Mouse (Mus musculus) embryonic fibroblast, embryonic 13.5 days (primary cell): ENCODE measurements around the gene Pttg1ip. TPM values are rescaled to one million over a fixed set of nuclear protein-coding genes. Genes with fewer than 3 reads are reported as not detected.
A peak's percentile ranks its signal among the peaks of the same experiment; 100 is the strongest.

Experiments
- H3K27ac ChIP-seq: 2 replicates; pipeline ENCODE4 v1.5.1; 2012; ENCODE audit warnings: low read length, control low read depth, inconsistent platforms; ENCODE audit not compliant: insufficient read depth
- H3K4me1 ChIP-seq: 2 replicates; pipeline ENCODE4 v1.6.1; 2011; ENCODE audit warnings: low read length; ENCODE audit not compliant: control insufficient read depth, insufficient read depth
- H3K4me3 ChIP-seq: 2 replicates; pipeline ENCODE4 v1.5.1; 2011; ENCODE audit warnings: mild to moderate bottlenecking, control low read depth, low read length; ENCODE audit not compliant: insufficient read depth
- CTCF ChIP-seq: IDR thresholded peaks from 2 replicates; pipeline ENCODE4 v1.5.1; 2011; ENCODE audit warnings: mild to moderate bottlenecking, control low read depth, low read length, moderate library complexity, borderline replicate concordance; ENCODE audit not compliant: insufficient read depth
- POLR2A ChIP-seq: IDR thresholded peaks from 2 replicates; pipeline ENCODE4 v1.6.1; 2011; ENCODE audit warnings: low read depth, mild to moderate bottlenecking, control low read depth, low read length, moderate library complexity
- polyA plus RNA-seq: library from polyadenylated mRNA; stranded (reverse); fragments of >200 nt; gene quantifications from 2 replicates; pipeline ENCODE4 v1.2.4, GENCODE M21; 2011; ENCODE audit warnings: low read depth; ENCODE audit not compliant: missing spikeins, insufficient read length

The Pttg1ip gene
- polyA plus RNA-seq, 1 experiment = 138 TPM

DNA sequence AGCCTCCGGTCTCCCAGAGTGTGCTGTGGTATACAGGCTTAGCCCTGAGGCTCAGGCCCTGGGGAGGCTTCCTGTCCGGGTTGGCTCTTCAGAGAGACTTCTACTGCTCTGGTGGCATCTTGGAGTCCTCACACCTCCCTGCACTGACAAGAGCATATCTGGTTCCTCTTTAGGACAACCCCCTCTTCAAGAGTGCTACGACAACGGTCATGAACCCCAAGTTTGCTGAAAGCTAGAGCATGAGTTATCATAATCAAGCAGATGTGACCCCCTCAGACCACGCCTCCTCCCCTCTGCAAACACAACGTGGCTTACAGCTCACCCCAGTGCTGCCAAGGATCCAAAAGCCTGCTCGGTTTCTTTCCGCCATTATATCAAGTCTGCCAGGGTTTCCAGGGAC, 16.5 kb upstream of the Pttg1ip start:
- H3K27ac ChIP-seq = no peak overlapping the region
- TF ChIP-seq POLR2A (no peak), CTCF (no peak)
- no peak overlapping the region for H3K4me3 ChIP-seq
- no peaks in the 10 kb centered on the region for H3K4me1 ChIP-seq

DNA sequence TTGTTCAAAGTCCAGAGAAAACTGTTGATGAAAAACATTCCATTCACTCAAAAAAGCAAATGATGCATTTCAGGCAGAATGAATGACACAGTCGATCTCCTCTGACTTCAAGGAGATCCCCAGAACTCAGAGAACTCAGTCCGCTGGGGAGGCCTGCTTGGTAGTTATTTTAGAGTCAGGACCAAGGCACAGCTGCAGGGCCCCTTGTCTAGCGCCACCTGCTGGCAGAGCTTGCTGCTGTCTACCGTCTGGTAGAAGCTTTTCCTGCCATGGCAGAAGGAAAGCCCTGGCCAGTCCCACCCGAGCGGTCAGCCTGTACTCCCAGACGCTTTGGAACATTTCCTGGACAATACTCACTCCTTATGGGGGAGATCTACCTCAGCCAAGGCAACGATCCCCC, 14.9 kb upstream of the Pttg1ip start:
- TF ChIP-seq CTCF (peak; percentile 77), POLR2A (no peak)

DNA sequence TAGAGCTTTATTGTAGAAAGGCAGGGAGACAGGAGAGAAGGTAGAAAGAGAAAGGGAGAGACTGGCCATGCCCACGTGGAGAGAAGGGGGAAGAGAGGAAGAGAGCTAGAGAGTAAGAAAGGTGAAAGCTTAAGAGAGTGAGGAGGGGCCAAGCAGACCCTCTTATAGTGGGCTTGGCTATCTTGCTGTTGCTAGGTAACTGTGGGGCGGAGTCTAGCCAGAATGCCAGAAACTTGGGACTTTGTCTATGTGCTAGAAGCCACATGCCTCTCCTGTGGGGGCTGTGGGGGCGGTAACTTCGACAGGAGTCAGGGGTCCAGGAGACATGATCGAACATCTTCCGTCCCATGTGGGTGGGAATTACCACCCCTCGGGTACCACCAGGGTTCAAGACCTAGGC, 12.0 kb upstream of the Pttg1ip start:
- Histone ChIP-seq H3K4me3 (no peak overlapping the region), H3K4me1 (peaks cover 7% of the 10 kb centered on the region), H3K27ac (no peak overlapping the region)
- TF ChIP-seq CTCF (no peak), POLR2A (no peak)

More for the DNA sequence above, 14.9 kb upstream of the Pttg1ip start:
- Histone ChIP-seq H3K4me3 (no peak overlapping the region), H3K27ac (no peak overlapping the region), H3K4me1 (peaks cover 7% of the 10 kb centered on the region)

DNA sequence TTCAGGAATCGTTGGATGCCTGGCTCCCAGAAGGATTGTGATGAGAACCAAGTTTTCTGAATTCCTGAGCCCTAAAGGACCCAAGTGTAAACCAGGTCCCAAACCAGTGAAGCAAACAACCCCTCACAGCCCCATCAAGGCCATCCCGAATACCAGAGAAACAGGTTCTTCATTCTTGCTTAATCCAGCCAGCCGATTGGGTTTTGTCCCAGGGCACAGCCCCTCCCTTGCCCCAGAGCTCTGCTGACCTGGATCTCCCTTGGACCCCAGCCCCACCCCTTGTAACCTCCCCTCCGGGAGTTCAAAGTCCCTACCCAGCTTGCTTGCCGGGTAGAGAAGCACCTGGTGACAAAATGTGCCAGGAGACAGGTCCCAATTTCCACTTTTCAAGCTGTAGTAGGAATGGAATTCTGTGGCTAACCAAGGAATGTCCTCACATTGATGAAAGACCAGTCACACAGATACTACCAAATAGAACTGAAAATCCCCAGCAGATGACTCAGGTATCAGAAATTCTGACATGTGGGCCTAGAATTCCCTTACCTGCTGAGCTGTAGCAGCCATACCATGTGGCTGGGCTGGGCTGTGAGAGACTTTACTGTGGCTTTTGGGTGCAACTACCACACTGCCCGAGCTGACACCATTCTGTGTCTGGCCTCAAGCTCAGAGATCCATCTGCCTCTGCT, 11.4 kb upstream of the Pttg1ip start:
- Histone ChIP-seq H3K27ac (peak overlapping the region; percentile 20; the same call in 1 of the 2 replicates), H3K4me3 (no peak overlapping the region), H3K4me1 (peaks cover 7% of the 10 kb centered on the region)
- TF ChIP-seq POLR2A (no peak), CTCF (no peak)

DNA sequence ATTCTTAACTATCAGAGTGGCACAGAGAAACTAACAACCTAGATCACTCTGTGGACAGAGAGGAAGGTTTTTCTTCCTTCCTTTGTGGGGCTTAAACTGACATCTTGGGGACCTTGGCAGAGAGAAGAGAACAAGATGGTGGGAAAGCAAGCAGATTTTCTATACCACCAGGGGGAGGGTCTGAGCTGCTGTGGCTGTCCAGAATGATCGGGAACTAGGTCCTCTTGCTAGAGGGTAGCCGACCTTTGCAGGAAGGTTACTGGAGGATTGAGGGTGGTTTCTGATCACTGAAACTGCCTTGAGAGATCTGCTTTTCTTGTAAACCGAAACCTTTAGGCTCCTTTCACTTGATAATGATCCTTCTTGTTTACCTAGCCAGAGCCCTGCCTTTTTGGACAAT, 9.3 kb upstream of the Pttg1ip start:
- no peak overlapping the region for H3K27ac ChIP-seq
- TF ChIP-seq POLR2A (no peak), CTCF (no peak)
- peaks cover 7% of the 10 kb centered on the region for H3K4me1 ChIP-seq
- H3K4me3 ChIP-seq = no peak overlapping the region

DNA sequence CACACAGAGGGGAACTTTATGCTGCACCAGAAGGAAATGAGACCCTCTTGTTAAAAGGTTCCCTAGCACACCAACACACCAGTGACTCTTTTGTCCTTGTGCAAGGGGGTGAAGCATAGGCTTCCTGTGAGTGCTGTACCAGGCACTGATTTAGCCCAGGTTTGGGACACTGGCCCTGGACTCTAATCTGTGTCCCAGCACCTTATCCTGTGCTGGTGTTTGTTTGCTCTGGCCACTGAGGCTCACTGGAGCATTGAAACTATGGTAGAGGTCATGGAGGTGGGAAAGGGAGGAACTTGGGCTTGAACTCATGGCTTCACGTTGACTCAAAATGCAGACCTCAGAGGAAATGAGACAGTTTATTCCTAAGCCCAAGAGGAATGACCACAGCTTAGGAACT, 8.4 kb upstream of the Pttg1ip start:
- H3K4me3 ChIP-seq = no peak overlapping the region
- peaks cover 7% of the 10 kb centered on the region for H3K4me1 ChIP-seq
- no peak overlapping the region for H3K27ac ChIP-seq
- no peak for TF ChIP-seq POLR2A
- TF ChIP-seq CTCF = no peak

DNA sequence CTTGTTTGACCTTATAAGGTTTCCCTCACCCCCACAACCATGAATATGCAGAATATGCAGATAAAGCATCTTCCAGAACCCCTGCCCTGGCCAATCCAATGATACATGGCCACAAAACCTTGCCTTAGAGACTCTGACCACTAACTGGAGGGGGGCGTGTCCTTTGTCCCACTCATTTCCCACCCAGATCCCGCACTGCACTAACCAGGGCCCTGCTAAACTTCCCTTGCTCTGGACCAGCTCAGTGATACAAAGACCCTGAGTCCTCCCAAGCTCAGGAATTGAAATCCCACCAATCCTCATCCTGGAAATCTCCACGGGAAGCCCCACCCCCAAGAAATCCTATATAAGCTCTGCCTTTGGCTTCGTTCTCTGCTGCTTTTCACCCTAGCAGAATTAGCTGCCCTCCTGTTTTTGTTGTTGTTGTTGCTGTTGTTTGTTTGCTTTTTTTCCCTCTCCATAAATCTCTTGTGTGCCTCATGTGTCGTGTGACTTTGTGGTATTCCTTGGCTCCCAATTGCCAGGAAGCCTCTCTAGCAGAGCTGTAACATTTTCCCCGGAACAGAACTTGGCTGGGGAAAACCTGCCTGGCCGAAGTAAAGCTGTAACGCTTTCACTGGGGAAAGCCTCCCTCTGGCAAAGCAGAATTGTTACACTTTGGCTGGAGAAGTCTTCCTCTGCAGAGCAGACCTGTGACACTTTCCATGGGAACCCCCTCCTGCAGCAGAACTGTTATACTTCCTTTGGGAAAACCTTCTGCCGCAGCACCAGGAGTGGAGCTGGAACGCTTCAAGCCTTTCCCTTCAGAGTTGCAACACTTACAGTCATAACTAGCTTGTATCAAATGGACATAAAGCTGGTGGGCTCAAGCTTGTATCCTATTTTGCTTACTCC, 1.2 kb upstream of the Pttg1ip start:
- Histone ChIP-seq H3K4me3 (no peak overlapping the region), H3K27ac (no peak overlapping the region), H3K4me1 (peaks cover 12% of the 10 kb centered on the region)
- no peak for TF ChIP-seq POLR2A
- no peak for TF ChIP-seq CTCF

DNA sequence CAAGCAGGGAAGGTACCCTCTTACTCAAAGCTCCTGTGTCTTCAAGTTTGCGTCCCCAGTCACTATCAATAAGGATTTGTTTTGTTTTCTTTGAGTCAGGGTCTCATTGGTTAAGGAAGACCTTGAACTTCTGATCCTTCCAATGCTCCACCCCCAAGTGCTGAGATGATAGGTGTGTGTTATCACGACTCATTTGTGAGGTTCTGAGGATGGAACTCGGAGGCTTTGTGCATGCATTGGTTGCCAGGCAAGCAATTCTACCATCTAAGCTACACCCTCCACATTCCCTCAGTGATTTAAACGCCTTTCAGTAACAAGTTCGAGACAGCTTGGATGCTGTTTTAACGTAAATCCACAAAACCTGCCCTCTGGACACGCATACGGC, 505 bp upstream of the Pttg1ip start:
- peaks cover 12% of the 10 kb centered on the region for H3K4me1 ChIP-seq
- TF ChIP-seq CTCF = no peak
- TF ChIP-seq POLR2A = no peak
- H3K27ac ChIP-seq = peak overlapping the region; percentile 9
- peak overlapping the region; percentile 32 for H3K4me3 ChIP-seq

DNA sequence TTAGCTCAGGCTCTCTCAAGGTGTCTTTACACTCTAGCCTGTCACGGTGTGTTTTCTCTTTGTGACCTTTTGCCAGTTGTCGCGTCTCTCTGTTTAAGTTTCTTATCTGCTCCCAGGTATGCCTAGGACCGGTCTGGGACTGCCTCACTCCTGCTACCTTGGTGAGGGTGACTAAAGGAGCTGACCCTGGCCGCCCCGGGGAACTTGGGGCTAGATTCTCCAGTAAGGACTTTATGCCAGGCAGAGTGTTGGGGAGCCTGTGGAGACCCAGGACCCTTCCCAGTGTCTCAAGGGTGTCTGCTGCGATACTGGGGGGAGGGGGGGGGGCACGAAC, 732 bp downstream of the Pttg1ip start:
- H3K4me1 ChIP-seq = peaks cover 12% of the 10 kb centered on the region
- TF ChIP-seq CTCF (no peak), POLR2A (no peak)
- H3K27ac ChIP-seq = peak overlapping the region; percentile 80
- peak overlapping the region; percentile 88 for H3K4me3 ChIP-seq
